Mouse (Mus musculus): Measurements from ENCODE around the gene Ccnt2. TPM values are rescaled to one million over a fixed set of nuclear protein-coding genes. Genes with fewer than 3 reads are reported as not detected.

Gene Ccnt2
- total and polyA plus RNA-seq, 3 experiments = 18.1 to 30.8 (median 27.4) TPM

DNA sequence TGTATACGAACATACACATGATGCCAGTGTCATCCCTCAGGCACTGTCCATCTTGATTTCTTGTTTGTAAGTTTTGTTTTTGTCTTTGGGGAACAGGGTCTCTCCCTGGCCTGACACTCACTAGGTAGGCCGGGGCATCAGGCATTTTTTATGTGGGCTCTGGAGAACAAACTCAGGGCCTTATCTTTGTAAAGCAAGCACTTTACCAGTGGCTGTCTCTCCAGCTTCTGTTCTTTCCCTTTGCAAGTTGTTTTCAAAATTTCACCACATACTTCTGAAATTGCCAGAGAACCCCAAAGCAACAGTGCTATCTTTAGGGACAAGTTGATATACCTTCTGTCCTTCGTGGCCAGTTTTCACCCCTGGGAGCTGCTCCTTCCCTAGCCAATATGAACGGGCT, 60.2 kb downstream of the Ccnt2 start:
- H3K27ac ChIP-seq (ENCODE audit: insufficient read depth, low read depth) = no peak overlapping the region
- H3K4me3 ChIP-seq (replicated peaks in 1 of 3; ENCODE audit: low read depth in 2 of 3, low read length in 2 of 3, poor library complexity in 1 of 3) = no peak overlapping the region
- peaks cover 8 to 9% of the 10 kb centered on the region in 2 experiments; a peak in 2 of 4 replicates for H3K4me1 ChIP-seq (ENCODE audit: control insufficient read depth in 1 of 2, insufficient read depth in 2 of 2)
- no peak for DNase-seq (ENCODE audit: extremely low read depth)
- TF ChIP-seq UBTF (IDR thresholded peaks at IDR 0.05; ENCODE audit: low read depth, low read length) (no peak), MEF2A (IDR thresholded peaks at IDR 0.05; ENCODE audit: borderline replicate concordance, low read depth, low read length) (no peak)
- H3K27me3 ChIP-seq (replicated peaks) = no peaks in the 10 kb centered on the region
- no peak overlapping the region for H3K4me2 ChIP-seq (ENCODE audit: insufficient read depth, low read depth, poor library complexity, severe bottlenecking)
- dilution Hi-C loops (cut with MboI; ENCODE audit: extremely low pct_ligation_motif_present, extremely low pct_unique_long_range_greater_than_20kb, low sequenced_read_pairs) = no loop called here
- H3K9ac ChIP-seq (ENCODE audit: insufficient read depth, low read depth) = no peak overlapping the region
- no peaks in the 10 kb centered on the region for H3K36me3 ChIP-seq (replicated peaks in 1 of 2; ENCODE audit: control insufficient read depth in 1 of 2, insufficient read depth in 1 of 2, low read length in 1 of 2)
- in situ Hi-C loops (cut with MboI; ENCODE audit: low pct_ligation_motif_present, low pct_unique_long_range_greater_than_20kb, low sequenced_read_pairs) = loop anchor here (10.0 kb wide), 1 partner anchor 81 kb away; no protein-coding TSS in a partner anchor
- no peaks in the 10 kb centered on the region for H3K79me2 ChIP-seq (replicated peaks; ENCODE audit: control insufficient read depth, extremely low read depth, insufficient read depth, poor library complexity, severe bottlenecking)
- H3K9me3 ChIP-seq (replicated peaks; ENCODE audit: low read length) = no peaks in the 10 kb centered on the region

DNA sequence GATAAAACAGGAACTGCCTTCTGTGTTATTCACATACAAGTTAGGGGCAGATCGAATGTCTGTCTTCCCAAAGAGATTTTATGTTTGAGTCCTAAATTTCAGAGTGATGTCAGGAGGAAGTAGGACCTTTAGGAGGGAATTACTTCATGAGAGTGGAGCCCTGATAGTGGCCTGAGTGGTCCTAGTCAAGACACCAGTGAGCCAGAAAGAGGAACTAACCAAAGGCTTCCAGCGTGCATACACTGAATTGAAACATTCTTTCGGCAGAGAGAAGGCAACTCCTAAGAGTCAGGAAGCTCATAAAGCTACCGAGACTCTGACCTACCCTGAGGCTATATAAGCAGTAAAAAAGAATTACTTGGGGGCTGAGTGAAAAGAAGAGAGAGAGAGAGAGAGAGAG, 62.7 kb downstream of the Ccnt2 start:
- in situ Hi-C loops (cut with MboI; ENCODE audit: low pct_ligation_motif_present, low pct_unique_long_range_greater_than_20kb, low sequenced_read_pairs) (loop anchor here (10.0 kb wide), 1 partner anchor 78 kb away; no protein-coding TSS in a partner anchor), dilution Hi-C loops (cut with MboI; ENCODE audit: extremely low pct_ligation_motif_present, extremely low pct_unique_long_range_greater_than_20kb, low sequenced_read_pairs) (no loop called here)
- H3K4me1 ChIP-seq (ENCODE audit: control insufficient read depth in 1 of 2, insufficient read depth in 2 of 2) = peaks cover 2 to 9% of the 10 kb centered on the region in 2 experiments; a peak in 2 of 4 replicates
- no peaks in the 10 kb centered on the region for H3K79me2 ChIP-seq (replicated peaks; ENCODE audit: control insufficient read depth, extremely low read depth, insufficient read depth, poor library complexity, severe bottlenecking)
- H3K27me3 ChIP-seq (replicated peaks) = no peaks in the 10 kb centered on the region
- H3K4me2 ChIP-seq (ENCODE audit: insufficient read depth, low read depth, poor library complexity, severe bottlenecking) = peak overlapping the region; percentile 21; the same call in 1 of the 2 replicates
- DNase-seq (ENCODE audit: extremely low read depth) = peak; percentile 29
- H3K4me3 ChIP-seq (replicated peaks in 1 of 3; ENCODE audit: low read depth in 2 of 3, low read length in 2 of 3, poor library complexity in 1 of 3) = no peak overlapping the region
- H3K9ac ChIP-seq (ENCODE audit: insufficient read depth, low read depth) = no peak overlapping the region; the same call in 1 of the 2 replicates
- TF ChIP-seq RCOR1 (conservative IDR thresholded peaks at IDR 0.05; ENCODE audit: low read depth, low read length) (no peak), USF2 (conservative IDR thresholded peaks at IDR 0.05; ENCODE audit: low read depth, low read length) (no peak), SIN3A (IDR thresholded peaks at IDR 0.05; ENCODE audit: low read length) (no peak), ETS1 (conservative IDR thresholded peaks at IDR 0.05; ENCODE audit: low read depth, low read length) (no peak), MAZ (IDR thresholded peaks at IDR 0.05; ENCODE audit: low read depth, low read length) (no peak)
- H3K36me3 ChIP-seq (replicated peaks in 1 of 2; ENCODE audit: control insufficient read depth in 1 of 2, insufficient read depth in 1 of 2, low read length in 1 of 2) = no peaks in the 10 kb centered on the region
- no peaks in the 10 kb centered on the region for H3K9me3 ChIP-seq (replicated peaks; ENCODE audit: low read length)
- no peak overlapping the region for H3K27ac ChIP-seq (ENCODE audit: insufficient read depth, low read depth)

DNA sequence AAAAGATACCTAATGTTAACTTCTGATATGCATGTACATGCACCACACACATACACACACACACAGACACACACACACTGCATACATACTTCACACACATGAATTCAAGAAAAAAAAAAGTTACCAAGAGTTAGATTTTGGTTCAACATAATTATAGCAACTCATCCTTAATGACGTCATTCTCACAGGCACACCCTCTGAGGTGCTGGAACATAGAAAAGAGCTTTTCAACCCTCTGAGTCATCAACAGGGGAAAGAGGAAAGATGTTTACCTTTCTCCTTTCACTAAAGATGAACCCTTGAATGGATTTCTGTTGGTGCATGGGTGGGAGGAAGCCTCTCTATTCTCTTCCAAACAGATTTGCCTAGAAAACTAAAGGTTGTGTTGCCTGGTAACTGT, 64.6 kb downstream of the Ccnt2 start:
- in situ Hi-C loops (cut with MboI; ENCODE audit: low pct_ligation_motif_present, low pct_unique_long_range_greater_than_20kb, low sequenced_read_pairs) = loop anchor here (10.0 kb wide), 1 partner anchor 76 kb away; no protein-coding TSS in a partner anchor
- Histone ChIP-seq H3K4me2 (ENCODE audit: insufficient read depth, low read depth, poor library complexity, severe bottlenecking) (no peak overlapping the region), H3K36me3 (replicated peaks in 1 of 2; ENCODE audit: control insufficient read depth in 1 of 2, insufficient read depth in 1 of 2, low read length in 1 of 2) (no peaks in the 10 kb centered on the region), H3K4me1 (ENCODE audit: control insufficient read depth in 1 of 2, insufficient read depth in 2 of 2) (peaks cover 2 to 9% of the 10 kb centered on the region in 2 experiments; a peak in 2 of 4 replicates), H3K4me3 (replicated peaks in 1 of 3; ENCODE audit: low read depth in 2 of 3, low read length in 2 of 3, poor library complexity in 1 of 3) (no peak overlapping the region), H3K27me3 (replicated peaks) (no peaks in the 10 kb centered on the region), H3K27ac (ENCODE audit: insufficient read depth, low read depth) (no peak overlapping the region), H3K9me3 (replicated peaks; ENCODE audit: low read length) (no peaks in the 10 kb centered on the region), H3K9ac (ENCODE audit: insufficient read depth, low read depth) (no peak overlapping the region), H3K79me2 (replicated peaks; ENCODE audit: control insufficient read depth, extremely low read depth, insufficient read depth, poor library complexity, severe bottlenecking) (no peaks in the 10 kb centered on the region)
- DNase-seq (ENCODE audit: extremely low read depth) = no peak
- no peak for TF ChIP-seq KAT2A (IDR thresholded peaks at IDR 0.05; ENCODE audit: insufficient replicate concordance, low read length)
- no peak for TF ChIP-seq NRF1 (IDR thresholded peaks at IDR 0.05; ENCODE audit: low read depth, low read length)
- no peak for TF ChIP-seq MEF2A (IDR thresholded peaks at IDR 0.05; ENCODE audit: borderline replicate concordance, low read depth, low read length)
- TF ChIP-seq ZNF384 (IDR thresholded peaks at IDR 0.05; ENCODE audit: low read depth, low read length) = no peak
- TF ChIP-seq ZMIZ1 (IDR thresholded peaks at IDR 0.05; ENCODE audit: low read depth, low read length) = no peak
- no peak for TF ChIP-seq HCFC1 (IDR thresholded peaks at IDR 0.05; ENCODE audit: low read depth, low read length)
- no peak for TF ChIP-seq MYC (IDR thresholded peaks at IDR 0.05; ENCODE audit: low read depth, low read length)
- TF ChIP-seq CTCF (conservative IDR thresholded peaks at IDR 0.05 in 1 of 2, IDR thresholded peaks at IDR 0.05 in 1 of 2; ENCODE audit: low read depth in 2 of 2, low read length in 2 of 2) = no peak
- TF ChIP-seq POLR2A (IDR thresholded peaks at IDR 0.05; ENCODE audit: low read depth, low read length) = no peak
- TF ChIP-seq CHD2 (IDR thresholded peaks at IDR 0.05; ENCODE audit: low read length) = no peak
- dilution Hi-C loops (cut with MboI; ENCODE audit: extremely low pct_ligation_motif_present, extremely low pct_unique_long_range_greater_than_20kb, low sequenced_read_pairs) = no loop called here

Measured in CH12.LX (cell line).